Mouse (Mus musculus) CH12.LX (cell line): ENCODE measurements around the gene Cc2d2a. TPM values are rescaled to one million over a fixed set of nuclear protein-coding genes. Genes with fewer than 3 reads are reported as not detected.

ENCODE experiments used
- DNase-seq: peaks from one replicate; pipeline ENCODE4 v3.0.0-alpha.2; 2013; ENCODE audit errors: extremely low read depth
- H3K27ac ChIP-seq: 2 replicates; pipeline ENCODE4 v1.5.1; 2012; ENCODE audit warnings: low read depth, mild to moderate bottlenecking, control low read depth, moderate library complexity; ENCODE audit not compliant: insufficient read depth
- H3K27me3 ChIP-seq: replicated peaks from 2 replicates; pipeline ENCODE3; 2012; ENCODE audit warnings: inconsistent platforms
- H3K36me3 ChIP-seq, 2 experiments: replicated peaks in 1 of 2; 2 replicates each; pipeline versions ENCODE3 to v1.6.1; 2012; ENCODE audit warnings: inconsistent platforms in 1 of 2, low read length in 1 of 2, mild to moderate bottlenecking in 1 of 2, mixed read lengths in 1 of 2, moderate library complexity in 1 of 2; ENCODE audit not compliant: control insufficient read depth in 1 of 2, insufficient read depth in 1 of 2
- H3K4me1 ChIP-seq, 2 experiments: 2 replicates each; pipeline ENCODE4 v1.6.1; 2012; ENCODE audit warnings: inconsistent platforms in 1 of 2, moderate library complexity in 1 of 2; ENCODE audit not compliant: insufficient read depth in 2 of 2, control insufficient read depth in 1 of 2
- H3K4me2 ChIP-seq: 2 replicates; pipeline ENCODE4 v1.6.1; 2012; ENCODE audit warnings: low read depth, mild to moderate bottlenecking, control low read depth; ENCODE audit not compliant: poor library complexity, insufficient read depth, severe bottlenecking
- H3K4me3 ChIP-seq, 3 experiments: fragments of 150-350 bp in 1 of 3; sonication (generic) in 1 of 3; replicated peaks in 1 of 3; 2 replicates each; pipeline versions ENCODE3 to v1.5.1; 2011 to 2012; ENCODE audit warnings: low read depth in 2 of 3, low read length in 2 of 3, mild to moderate bottlenecking in 2 of 3, moderate library complexity in 2 of 3, control low read depth in 1 of 3, improper control_type of control experiment in 1 of 3, inconsistent platforms in 1 of 3, mixed read lengths in 1 of 3; ENCODE audit not compliant: poor library complexity in 1 of 3
- H3K79me2 ChIP-seq: replicated peaks from 2 replicates; pipeline ENCODE4 v1.6.1; 2012; ENCODE audit warnings: mild to moderate bottlenecking, moderate library complexity; ENCODE audit not compliant: control insufficient read depth, poor library complexity, insufficient read depth, severe bottlenecking; ENCODE audit errors: extremely low read depth
- H3K9ac ChIP-seq: 2 replicates; pipeline ENCODE4 v1.6.1; 2012; ENCODE audit warnings: low read depth, mild to moderate bottlenecking, control low read depth, moderate library complexity; ENCODE audit not compliant: insufficient read depth
- H3K9me3 ChIP-seq: replicated peaks from 2 replicates; pipeline ENCODE3; 2012; ENCODE audit warnings: low read length, inconsistent platforms, mixed read lengths
- CHD2 ChIP-seq: IDR thresholded peaks from 2 replicates; pipeline ENCODE4 v1.6.1; 2011; ENCODE audit warnings: low read length, improper control_type of control experiment
- ELF1 ChIP-seq: IDR thresholded peaks from 2 replicates; pipeline ENCODE4 v1.6.1; 2014; ENCODE audit warnings: low read depth, mild to moderate bottlenecking, inconsistent platforms, low read length, improper control_type of control experiment
- EP300 ChIP-seq: IDR thresholded peaks from 2 replicates; pipeline ENCODE4 v1.6.1; 2011; ENCODE audit warnings: low read length, improper control_type of control experiment
- ETS1 ChIP-seq: conservative IDR thresholded peaks from 2 replicates; pipeline ENCODE4 v1.6.1; 2012; ENCODE audit warnings: low read depth, mild to moderate bottlenecking, inconsistent platforms, low read length, improper control_type of control experiment, moderate library complexity
- GABPA ChIP-seq: IDR thresholded peaks from 2 replicates; pipeline ENCODE4 v1.6.1; 2012; ENCODE audit warnings: low read depth, low read length, improper control_type of control experiment, inconsistent platforms; ENCODE audit not compliant: insufficient replicate concordance
- IRF4 ChIP-seq: IDR thresholded peaks from 2 replicates; pipeline ENCODE4 v1.6.1; 2014; ENCODE audit warnings: low read depth, mild to moderate bottlenecking, inconsistent platforms, low read length, improper control_type of control experiment
- MAFK ChIP-seq: IDR thresholded peaks from 2 replicates; pipeline ENCODE4 v1.6.1; 2011; ENCODE audit warnings: low read length, improper control_type of control experiment; ENCODE audit not compliant: insufficient replicate concordance
- MAX ChIP-seq: IDR thresholded peaks from 2 replicates; pipeline ENCODE4 v1.6.1; 2011; ENCODE audit warnings: low read length, improper control_type of control experiment
- MAZ ChIP-seq: IDR thresholded peaks from 2 replicates; pipeline ENCODE4 v1.6.1; 2012; ENCODE audit warnings: low read depth, mild to moderate bottlenecking, inconsistent platforms, low read length, improper control_type of control experiment, moderate library complexity
- MEF2A ChIP-seq: IDR thresholded peaks from 2 replicates; pipeline ENCODE4 v1.6.1; 2014; ENCODE audit warnings: low read depth, mild to moderate bottlenecking, inconsistent platforms, low read length, improper control_type of control experiment, borderline replicate concordance
- MXI1 ChIP-seq: IDR thresholded peaks from 2 replicates; pipeline ENCODE4 v1.6.1; 2011; ENCODE audit warnings: mild to moderate bottlenecking, low read depth, low read length, improper control_type of control experiment
- MYC ChIP-seq: IDR thresholded peaks from 2 replicates; pipeline ENCODE4 v1.6.1; 2011; ENCODE audit warnings: low read depth, mild to moderate bottlenecking, improper control_type of control experiment, low read length
- NELFE ChIP-seq: IDR thresholded peaks from 2 replicates; pipeline ENCODE4 v1.6.1; 2011; ENCODE audit warnings: low read depth, low read length, improper control_type of control experiment
- NRF1 ChIP-seq: IDR thresholded peaks from 2 replicates; pipeline ENCODE4 v1.6.1; 2014; ENCODE audit warnings: low read depth, mild to moderate bottlenecking, inconsistent platforms, low read length, improper control_type of control experiment, moderate library complexity
- RAD21 ChIP-seq: IDR thresholded peaks from 2 replicates; pipeline ENCODE4 v1.6.1; 2011; ENCODE audit warnings: low read depth, mild to moderate bottlenecking, low read length, improper control_type of control experiment, moderate library complexity
- RCOR1 ChIP-seq: conservative IDR thresholded peaks from 2 replicates; pipeline ENCODE4 v1.6.1; 2012; ENCODE audit warnings: low read depth, mild to moderate bottlenecking, inconsistent platforms, low read length, improper control_type of control experiment
- SIN3A ChIP-seq: IDR thresholded peaks from 2 replicates; pipeline ENCODE4 v1.6.1; 2012; ENCODE audit warnings: low read length, improper control_type of control experiment, inconsistent platforms
- SMC3 ChIP-seq: IDR thresholded peaks from 2 replicates; pipeline ENCODE4 v1.6.1; 2011; ENCODE audit warnings: low read depth, low read length, improper control_type of control experiment
- USF1 ChIP-seq: IDR thresholded peaks from 2 replicates; pipeline ENCODE4 v1.6.1; 2014; ENCODE audit warnings: low read depth, mild to moderate bottlenecking, inconsistent platforms, low read length, improper control_type of control experiment
- USF2 ChIP-seq: conservative IDR thresholded peaks from 2 replicates; pipeline ENCODE4 v1.6.1; 2011; ENCODE audit warnings: low read depth, low read length, improper control_type of control experiment
- ZNF384 ChIP-seq: IDR thresholded peaks from 2 replicates; pipeline ENCODE4 v1.6.1; 2012; ENCODE audit warnings: low read depth, low read length, improper control_type of control experiment, inconsistent platforms
- dilution Hi-C: fragments of 300-500 bp; cut with MboI; formaldehyde crosslinking; loops from 2 replicates; pipeline ENCODE4 v1.14.3; 2020; ENCODE audit warnings: low sequenced_read_pairs; ENCODE audit not compliant: extremely low pct_unique_long_range_greater_than_20kb, extremely low pct_ligation_motif_present
- in situ Hi-C: fragments of 300-500 bp; cut with MboI; formaldehyde crosslinking; loops from 3 replicates; pipeline ENCODE4 v1.14.3; 2019; ENCODE audit warnings: low sequenced_read_pairs, low pct_ligation_motif_present, low pct_unique_long_range_greater_than_20kb, mixed read lengths
- polyA plus RNA-seq: library from polyadenylated mRNA; unstranded; fragments of >175 nt; gene quantifications from 2 replicates; pipeline ENCODE4 v1.2.1, GENCODE M21; 2012; ENCODE audit warnings: low read depth; ENCODE audit not compliant: insufficient read length
- total RNA-seq, 2 experiments: library from RNA; depleted of rRNA; stranded (reverse); fragments of 300-350 nt in 1 of 2; fragments of >200 nt in 1 of 2; gene quantifications; 2 replicates each; pipeline ENCODE4 v1.2.3; 2012 to 2014

The Cc2d2a gene
- total and polyA plus RNA-seq, 3 experiments, result 0.04 to 0.12 TPM; not detected in 1

DNA sequence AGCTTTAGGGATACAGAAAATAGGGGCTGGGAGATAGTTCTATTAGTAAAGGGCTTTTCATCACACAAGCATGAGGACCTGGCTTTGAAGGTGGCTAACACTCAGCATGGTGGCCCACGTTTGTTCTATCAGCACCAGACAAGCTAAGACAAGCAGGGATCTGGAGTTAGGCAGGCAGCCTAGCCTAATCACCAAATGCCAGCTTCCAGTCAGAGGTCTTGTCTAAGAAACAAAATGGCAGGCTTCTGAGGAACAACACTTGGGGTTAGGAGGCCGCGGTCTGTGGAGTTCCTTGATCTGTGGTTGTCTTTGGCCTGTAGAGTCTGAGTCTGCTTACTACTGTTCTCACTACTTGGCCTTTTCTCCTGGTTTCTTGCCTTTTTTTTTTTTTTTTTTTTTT lies 648 bp upstream of the Cc2d2a start:
- H3K4me2 ChIP-seq, result no peak overlapping the region
- no peak overlapping the region for H3K27ac ChIP-seq
- no peak overlapping the region for H3K4me3 ChIP-seq
- TF ChIP-seq ZNF384 (no peak), MXI1 (no peak), RCOR1 (no peak), USF1 (no peak)
- in situ Hi-C loops (no loop called here), dilution Hi-C loops (no loop called here)
- H3K79me2 ChIP-seq, result no peaks in the 10 kb centered on the region
- no peak for DNase-seq
- H3K27me3 ChIP-seq, result no peaks in the 10 kb centered on the region
- H3K9ac ChIP-seq, result no peak overlapping the region
- no peaks in the 10 kb centered on the region for H3K36me3 ChIP-seq
- H3K9me3 ChIP-seq, result no peaks in the 10 kb centered on the region
- 0 out of 4 replicates have a peak, but pooled peaks cover 0 to 4% of the 10 kb centered on the region in 2 experiments for H3K4me1 ChIP-seq

DNA sequence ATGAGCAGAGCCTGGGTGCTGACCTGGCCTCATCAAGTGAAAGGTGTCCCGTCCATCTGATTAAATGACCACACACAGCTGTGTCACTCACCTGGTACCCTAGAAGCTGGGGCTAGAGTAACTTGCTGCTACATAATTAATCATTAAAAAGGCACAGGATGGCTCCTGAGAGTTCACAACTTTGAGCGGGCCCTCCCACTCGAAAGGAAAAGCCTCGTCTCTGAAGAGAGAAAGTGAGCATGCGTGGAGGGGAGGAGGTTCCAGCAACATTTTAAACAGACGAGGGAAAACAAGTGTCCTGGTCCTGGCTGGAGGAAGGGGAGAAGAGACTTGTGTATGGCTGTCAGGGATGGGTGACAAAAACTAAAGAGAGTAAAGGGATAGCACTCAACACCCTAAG lies 1.4 kb downstream of the Cc2d2a start:
- no peak for DNase-seq
- dilution Hi-C loops, result no loop called here
- no peak overlapping the region for H3K4me3 ChIP-seq
- no peaks in the 10 kb centered on the region for H3K9me3 ChIP-seq
- 0 out of 4 replicates have a peak, but pooled peaks cover 0 to 4% of the 10 kb centered on the region in 2 experiments for H3K4me1 ChIP-seq
- TF ChIP-seq MAFK, result no peak
- no peak for TF ChIP-seq GABPA
- TF ChIP-seq EP300, result no peak
- no peak for TF ChIP-seq USF2
- TF ChIP-seq ETS1, result no peak
- TF ChIP-seq MAZ, result no peak
- no peak for TF ChIP-seq ELF1
- TF ChIP-seq CHD2, result no peak
- no peak for TF ChIP-seq SMC3
- no peak for TF ChIP-seq MAX
- no peak for TF ChIP-seq MYC
- TF ChIP-seq NRF1, result no peak
- no peak for TF ChIP-seq RAD21
- no peak for TF ChIP-seq MEF2A
- no peak for TF ChIP-seq NELFE
- TF ChIP-seq SIN3A, result no peak
- no peak for TF ChIP-seq USF1
- no peak for TF ChIP-seq IRF4
- TF ChIP-seq, all 38 proteins: peak for 0
- in situ Hi-C loops, result no loop called here
- H3K36me3 ChIP-seq, result no peaks in the 10 kb centered on the region
- no peak overlapping the region for H3K27ac ChIP-seq
- no peak overlapping the region for H3K9ac ChIP-seq
- no peaks in the 10 kb centered on the region for H3K27me3 ChIP-seq
- no peak overlapping the region for H3K4me2 ChIP-seq
- H3K79me2 ChIP-seq, result no peaks in the 10 kb centered on the region
